Mouse (Mus musculus) spleen, postnatal 14 days (tissue): ENCODE measurements around the gene Khdrbs2.
A peak's percentile ranks its signal among the peaks of the same experiment; 100 is the strongest.

Source experiments
- DNase-seq, 2 experiments: peaks; one replicate each; pipeline ENCODE4 v3.0.0; 2021 to 2022; ENCODE audit warnings: low spot score in 2 of 2

Khdrbs2 gene

DNA sequence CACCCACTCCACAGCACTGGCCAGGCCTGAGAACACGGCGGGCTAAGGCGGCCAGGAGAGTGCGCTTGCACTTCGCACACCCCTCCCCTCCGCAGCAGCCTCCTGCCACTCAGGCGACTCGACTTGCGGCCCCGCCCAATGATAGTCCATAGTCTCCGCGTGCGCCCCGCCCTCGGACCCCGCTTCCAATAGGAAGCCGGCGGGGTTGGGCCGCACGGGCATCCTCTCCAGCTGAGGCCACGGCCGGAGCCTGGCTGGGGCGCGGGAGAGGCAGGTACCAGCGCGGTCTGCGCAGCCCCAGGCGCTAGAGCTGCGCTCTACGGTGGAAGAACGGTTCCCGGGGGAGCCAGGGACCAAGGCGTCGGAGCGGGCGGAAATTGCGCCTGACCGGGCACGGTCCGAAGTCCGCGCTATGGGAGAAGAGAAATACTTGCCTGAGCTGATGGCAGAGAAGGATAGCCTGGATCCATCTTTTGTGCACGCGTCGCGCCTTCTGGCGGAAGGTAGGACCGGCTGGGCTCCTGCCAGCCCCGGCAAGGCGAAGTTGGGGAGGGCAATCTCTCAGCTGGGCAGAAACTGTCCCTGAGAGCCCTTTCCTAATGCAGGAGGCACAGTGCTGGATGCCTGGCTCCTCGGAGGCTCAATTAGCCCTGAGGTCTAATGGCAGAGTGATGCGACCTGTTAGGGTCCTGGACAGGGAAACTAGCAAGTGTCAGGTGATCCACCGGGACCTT is at the start of gene Khdrbs2:
Gene Khdrbs2 (plus strand): TSS at position 209 of the 734 bp plus-strand sequence.
- DNase-seq: peak in 1 of 2 experiments; percentile 3

DNA sequence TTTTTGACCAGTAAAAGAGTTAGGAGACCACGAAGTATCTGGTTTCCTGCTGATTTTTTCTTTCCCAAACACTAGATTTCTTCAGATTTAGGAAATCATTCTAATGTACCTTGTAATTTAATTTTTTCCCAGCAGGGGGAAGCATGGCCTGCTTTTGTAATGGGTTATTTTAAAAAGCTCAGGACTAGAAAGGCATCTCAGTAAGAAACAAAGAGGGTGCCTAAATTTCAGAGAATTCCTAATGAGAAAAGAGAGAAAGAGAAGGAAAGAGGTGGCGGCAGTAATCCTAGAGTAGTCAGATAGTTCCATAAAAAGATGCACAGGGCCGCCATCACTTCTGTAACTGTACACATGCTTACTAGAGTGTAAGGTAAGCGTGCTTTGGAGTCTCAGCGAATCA is 2.1 kb downstream of the Khdrbs2 start:
- no peak for DNase-seq

DNA sequence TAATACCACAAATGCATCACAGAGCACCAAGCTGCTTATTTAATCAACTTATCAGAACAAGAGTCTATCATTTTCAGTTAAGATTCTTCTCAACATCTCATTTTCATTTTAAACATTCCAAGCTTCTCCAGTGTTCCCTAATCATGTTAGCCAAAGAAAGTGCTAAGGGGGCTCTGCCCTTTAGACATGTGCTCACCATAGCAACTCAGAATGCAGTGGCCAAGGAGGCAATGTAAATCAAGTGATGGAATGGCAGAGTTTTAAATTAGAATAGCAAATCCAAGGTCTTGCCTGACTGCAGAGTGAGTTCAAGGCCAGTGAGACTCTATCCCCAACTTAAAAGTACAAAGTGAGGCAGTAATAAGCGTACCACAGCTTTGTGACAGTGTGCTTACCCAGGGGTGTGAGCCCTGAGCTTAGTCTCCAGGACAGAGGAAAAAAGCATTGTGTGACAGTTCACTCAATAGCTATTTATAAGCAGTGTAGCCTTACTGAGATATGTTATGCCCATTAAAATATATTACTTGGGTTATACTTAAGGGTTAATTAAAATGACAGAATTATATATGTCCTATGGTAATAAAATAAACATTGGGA is 27.2 kb downstream of the Khdrbs2 start:
- no peak for DNase-seq

DNA sequence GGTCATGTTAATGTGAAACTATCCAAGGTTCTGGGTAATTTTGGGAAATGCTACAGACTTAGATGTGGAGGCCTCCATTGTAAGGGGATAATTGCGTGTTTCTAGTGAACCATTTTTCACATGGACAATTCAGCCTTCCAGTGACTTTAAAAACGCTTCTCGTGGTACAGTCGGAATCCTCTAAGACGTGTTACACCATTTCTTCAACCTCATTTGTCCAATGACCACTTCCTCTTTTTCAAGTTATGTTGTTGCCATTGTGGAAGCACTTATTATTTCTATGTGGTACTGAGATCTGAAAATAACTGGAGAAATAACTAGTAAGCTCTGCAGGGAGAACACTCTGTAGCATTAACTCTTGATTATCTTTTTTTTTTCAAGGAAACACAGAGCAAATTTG is 75.9 kb downstream of the Khdrbs2 start:
- DNase-seq: no peak

DNA sequence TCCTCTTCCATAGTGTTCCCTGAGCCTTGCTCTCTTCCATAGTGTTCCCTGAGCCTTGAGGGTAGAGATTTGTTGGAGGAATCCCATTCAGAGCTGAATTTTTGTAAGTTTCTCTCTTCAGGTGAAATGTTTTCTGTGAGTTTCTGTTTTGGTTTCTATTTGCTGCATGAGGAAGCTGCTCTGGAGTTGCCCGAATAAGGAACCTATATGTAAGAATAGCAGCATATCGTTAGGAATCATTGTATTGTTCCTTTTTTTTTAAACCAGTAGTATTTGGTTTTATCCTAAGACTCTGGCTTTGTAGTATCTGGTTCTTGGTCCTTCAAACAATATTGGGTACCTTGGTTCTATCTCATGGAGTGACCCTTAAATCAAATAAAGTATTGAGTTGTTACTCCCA is 77.1 kb downstream of the Khdrbs2 start:
- no peak for DNase-seq

DNA sequence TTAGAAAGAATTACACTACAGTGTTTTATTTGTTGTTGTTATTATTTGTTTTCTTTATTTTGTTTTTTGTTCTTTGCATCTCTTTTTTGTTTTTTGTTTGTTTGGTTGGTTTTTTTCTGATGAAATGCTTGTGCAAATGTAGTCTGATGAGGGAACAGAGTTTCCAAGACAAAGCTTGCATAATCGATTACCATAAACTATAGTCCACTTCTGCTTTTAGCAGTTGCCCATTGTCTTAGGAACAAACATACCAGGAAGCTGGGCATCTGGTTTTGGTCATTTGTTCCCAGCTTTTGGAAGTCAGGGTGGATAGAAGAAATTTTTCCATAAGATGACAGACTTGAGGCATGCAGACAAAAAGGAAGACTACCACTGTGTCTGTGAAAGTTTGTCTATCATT is 77.8 kb downstream of the Khdrbs2 start:
- DNase-seq: no peak

DNA sequence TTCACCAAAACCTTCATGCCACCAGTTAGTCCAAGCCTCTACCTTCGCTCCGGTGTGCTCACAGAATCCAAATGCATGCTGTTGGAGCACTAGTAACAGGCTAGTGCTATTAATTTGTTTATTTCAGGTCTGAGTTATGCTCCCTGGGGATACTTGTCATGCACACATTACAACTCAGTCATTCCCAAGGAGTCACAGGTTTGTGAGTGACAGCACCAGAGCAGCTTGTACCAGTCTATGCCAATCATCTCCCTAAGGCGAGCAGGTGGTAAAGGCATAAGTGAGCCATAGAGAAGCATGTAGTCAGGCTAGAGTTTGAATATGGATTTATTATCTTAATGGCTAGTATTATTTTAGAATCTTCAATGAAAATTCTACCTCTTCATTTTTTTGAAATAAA is 86.4 kb downstream of the Khdrbs2 start:
- no peak for DNase-seq

DNA sequence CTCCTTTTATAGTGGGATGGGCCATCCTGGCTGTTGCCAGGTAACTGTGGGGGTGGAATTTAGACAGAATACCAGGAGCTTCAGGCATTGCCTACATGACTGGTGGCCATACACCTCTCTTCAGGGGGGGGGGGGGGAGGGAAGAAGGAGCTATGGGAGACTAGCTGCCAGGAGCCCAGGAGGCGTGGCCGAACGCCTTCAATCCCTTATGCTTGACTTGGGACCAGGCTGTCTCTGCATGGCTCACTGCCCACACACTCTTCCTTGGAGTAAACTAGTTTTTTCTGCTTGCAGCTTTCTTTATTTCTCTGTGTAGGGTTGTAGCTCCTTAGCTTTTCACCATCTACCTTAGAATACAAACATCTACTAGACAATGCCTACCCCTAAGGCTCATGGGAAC is 98.0 kb downstream of the Khdrbs2 start:
- DNase-seq: no peak

DNA sequence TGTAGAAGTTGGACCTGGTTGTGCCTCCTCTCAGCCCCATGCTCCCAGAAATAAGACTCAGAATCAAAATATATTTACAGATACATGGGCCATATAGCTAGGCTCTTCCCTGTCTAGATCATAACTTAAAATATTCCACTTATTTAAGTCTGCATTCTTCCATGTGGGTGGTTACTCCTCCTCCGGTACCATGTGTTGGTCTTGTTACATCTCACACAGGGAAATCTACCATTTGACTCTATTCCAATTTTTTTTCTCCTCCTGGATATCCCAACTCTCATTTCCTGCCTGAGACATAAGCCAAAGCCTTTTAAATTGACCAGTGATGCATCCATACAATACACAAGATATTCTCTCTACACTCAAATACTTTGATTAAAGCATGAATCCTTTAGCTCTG is 122.2 kb downstream of the Khdrbs2 start:
- no peak for DNase-seq

DNA sequence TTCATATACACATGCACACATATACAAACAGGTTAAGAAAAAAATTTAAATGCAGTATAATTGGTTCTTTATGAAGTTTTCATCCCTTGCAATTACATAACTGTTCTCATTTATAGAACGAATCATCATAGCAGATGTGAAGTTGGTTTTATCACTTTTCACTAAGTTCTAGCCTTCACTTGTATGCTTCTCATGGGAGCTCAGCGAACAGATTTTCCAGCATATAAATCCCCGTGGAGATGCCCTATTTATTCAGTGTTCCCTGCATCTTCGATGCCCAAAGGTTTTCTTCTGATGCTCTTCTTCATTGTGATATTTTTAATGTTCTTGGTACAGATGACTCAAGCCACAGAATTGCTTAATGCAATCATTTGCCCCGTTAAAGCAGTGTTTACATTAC is 128.9 kb downstream of the Khdrbs2 start:
- DNase-seq: no peak

DNA sequence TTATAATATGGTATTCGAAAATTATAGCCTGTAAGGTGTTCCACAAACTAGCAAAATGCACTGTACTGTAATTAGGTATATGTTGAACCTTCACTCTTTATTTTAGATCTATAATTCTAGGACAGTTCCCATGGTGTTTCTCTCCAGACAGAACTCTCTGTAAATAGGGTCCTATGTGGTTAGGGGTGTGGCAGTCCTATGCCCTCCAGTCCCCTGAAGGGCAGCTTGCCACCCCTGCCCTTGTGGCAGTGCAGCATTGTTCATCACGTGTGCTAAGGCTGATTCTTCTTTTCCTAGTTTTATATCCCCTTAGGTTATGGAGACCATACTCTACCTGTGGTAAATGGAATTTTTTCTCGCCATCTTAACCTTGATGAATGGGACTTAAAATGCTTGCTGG is 136.6 kb downstream of the Khdrbs2 start:
- DNase-seq: no peak

DNA sequence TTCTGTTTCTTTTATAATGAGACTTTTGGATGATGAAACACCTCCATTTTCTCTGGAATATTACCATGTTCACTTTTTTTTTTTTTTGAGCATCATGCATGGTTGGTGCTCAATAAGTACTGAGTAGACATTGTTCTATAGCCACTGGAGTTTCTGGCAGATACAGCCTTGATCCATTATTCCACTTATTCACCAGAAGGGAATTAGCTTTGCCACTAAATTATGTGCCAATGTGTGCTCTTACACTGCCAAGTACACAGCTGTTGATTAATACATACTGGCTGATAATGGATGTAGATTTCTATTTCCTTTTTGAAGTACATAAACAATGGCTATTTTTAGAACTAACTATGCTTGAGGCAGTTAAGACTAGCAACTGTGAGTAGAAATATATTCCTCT is 137.1 kb downstream of the Khdrbs2 start:
- DNase-seq: no peak

DNA sequence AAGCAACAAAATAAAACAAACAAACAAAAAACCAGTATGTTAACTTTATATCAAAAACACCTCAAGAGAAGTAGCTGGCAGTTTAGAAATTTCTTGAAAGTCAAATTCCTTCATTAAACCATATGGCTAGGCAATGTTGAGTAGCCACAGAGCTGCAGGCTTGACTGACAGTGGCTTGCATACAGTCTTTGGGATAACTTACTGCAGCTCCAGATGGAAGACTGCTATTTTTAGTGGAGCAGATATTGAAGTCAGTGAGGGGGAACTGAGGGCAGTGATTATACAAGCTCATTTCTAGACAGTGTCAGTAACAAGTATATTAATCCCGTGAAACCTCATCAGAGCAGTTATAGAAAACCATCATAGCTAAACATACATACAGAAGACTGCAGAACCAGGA is 166.6 kb downstream of the Khdrbs2 start:
- no peak for DNase-seq

DNA sequence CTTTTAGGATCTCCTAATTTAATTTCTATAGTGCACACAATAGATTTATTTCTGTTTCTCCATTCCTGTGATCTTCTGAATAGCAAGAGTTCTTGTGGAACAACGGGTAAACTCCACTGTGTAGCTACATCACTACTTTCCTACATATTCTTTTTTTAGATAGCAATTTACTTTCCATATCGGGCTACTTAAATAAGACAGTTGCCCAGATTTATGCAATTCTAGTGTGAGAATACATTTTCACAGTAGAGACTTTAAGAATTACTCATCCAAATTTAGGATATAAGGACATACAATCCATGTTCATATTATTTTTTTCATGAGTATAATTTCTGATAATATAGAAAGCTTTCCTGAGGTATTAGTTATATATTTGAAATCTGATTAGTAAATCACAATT is 175.0 kb downstream of the Khdrbs2 start:
- DNase-seq: no peak

DNA sequence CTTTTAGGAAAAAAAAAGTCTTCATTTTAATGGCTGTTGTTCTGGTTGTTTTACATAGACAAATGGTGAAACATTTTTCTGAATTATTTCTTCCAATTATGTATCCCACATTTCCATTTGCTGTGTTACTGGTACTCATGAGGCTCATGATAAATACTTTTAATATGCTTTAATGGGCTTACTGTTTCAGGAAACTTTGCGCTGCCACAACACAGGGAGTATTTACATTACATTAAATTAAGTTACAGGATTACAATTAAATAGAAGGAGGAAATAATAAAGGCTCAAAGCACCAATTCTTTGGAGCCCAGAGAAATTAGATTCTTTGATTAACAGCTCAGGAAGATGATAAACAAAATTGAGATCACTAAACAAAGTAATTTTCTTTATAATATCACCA is 179.6 kb downstream of the Khdrbs2 start:
- no peak for DNase-seq

DNA sequence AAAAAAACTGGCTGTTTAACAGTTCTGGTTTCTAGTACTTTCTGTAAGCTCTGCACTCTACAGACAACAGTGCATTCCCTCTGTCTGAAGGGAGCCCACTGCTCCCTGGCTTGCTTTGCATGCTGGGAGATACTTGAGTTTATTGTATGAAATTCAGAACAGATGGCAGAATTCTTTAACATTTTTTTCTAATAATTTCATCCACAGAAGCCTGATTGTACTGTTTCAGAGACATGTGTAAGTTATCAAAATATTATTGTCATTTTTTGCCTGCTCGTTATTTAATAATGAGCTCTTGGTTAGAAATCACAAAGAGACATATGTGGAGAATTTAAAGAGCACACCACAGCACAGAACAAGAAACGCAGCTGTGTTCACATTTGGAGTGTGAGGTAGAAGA is 191.0 kb downstream of the Khdrbs2 start:
- DNase-seq: no peak

DNA sequence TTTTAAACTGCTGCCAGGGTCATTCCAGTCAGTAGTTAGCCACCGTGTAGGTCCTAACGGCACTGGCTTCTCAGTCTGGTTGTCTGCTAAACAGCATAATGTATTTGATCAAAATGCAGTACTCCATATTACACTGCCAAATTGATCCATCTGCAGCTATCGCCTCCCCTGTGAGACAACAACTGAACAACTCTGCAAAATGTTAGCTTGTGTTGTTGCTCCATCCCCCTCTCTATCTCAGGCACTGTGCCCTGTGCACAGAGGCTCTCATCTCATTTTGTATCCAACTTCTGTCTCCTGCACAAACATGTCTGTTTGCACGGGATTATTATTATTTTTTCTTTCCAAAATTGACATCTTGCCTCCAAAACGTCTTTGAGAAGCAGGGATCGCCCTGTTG is 225.0 kb downstream of the Khdrbs2 start:
- DNase-seq: no peak

DNA sequence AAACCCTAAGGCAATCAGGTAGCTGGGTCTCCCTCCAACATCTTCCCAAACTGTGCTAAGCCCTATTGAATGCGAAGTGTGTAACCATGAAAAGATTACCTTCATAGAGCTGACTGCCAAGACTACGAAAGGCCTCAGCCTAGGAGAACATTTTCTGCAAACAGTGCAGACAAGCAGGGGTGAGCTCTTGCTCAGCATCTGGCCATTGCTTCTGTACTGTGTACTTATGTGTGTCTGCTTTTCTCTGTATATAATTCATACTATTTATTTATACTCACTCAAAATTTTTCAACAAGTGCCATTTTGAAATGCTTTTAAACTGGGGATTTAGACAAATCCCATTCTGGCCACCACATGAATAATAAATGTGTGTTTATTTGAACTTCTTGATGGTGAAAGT is 235.1 kb downstream of the Khdrbs2 start:
- DNase-seq: no peak

DNA sequence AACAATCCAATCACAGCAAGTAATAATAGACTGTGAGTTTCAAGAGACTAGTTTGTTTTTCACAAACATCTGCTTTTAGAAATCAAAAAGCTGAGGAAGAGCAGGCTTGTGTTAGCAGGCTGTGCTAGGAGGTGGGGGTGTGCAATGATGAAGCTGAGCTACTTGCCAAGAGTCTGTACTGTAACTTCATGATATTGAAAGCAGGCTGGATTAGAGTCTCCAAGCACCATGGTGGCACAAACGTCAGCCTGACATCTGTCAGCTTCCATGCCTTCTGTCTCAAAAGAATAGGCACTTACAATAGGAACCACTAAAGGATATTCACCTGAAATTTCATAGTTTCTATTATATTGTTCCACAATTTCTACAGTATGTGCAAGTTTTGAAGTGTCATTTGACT is 255.9 kb downstream of the Khdrbs2 start:
- DNase-seq: no peak

DNA sequence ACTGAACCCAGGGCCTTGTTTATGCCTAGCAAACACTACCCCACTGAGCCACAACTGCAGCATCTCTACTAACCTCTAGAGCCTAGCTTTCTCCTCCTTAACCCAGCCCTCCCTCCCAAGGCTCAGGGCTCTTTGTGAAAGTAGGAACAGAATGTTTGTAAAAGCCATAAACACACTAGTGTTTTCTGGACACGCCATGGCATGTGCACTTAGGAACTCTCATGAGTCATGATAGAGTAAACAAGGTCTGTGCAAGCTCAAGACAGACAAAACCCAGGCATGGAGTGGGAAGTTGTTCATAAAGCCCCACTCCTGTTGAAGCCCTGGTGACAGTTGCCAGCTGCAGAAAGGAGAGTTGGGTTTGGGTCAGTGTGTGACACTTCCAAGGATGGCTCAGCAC is 257.0 kb downstream of the Khdrbs2 start:
- no peak for DNase-seq

DNA sequence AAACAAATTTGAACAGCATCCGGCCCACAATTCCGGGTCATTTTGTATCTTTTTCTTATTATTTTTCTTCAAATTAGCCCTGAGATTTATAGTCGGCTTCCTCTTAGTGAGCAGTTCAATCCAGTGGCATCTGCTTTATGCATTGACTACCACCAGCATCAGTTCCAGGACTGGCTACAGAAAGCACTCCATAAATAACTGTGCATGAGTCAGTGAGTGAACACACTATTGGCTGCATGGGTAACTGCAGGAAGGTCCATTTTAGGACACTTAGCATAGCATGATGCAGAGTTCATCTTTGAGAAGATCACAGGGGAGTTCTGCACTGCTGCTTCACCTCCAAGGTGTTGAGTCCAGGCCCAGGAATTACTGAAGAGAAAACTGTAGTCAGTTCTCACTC is 258.0 kb downstream of the Khdrbs2 start:
- DNase-seq: no peak

DNA sequence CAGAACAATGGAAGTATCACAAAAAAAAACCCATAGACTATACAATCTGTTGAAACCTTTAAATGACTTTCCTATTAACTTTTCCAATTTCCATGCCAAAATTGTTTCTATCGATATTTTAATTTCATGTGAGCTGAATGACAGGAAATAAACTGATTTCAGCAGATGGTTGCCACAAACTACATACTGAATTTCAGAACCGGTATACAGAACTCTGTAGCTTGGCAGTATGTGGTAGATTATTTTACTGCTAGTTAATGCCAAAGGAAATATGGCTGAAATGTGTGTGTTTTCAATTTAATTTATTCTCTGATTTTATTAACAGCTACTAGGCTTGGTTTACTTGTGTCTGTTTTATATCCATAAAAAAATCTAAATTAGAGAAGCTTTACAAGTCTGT is 260.6 kb downstream of the Khdrbs2 start:
- DNase-seq: no peak

DNA sequence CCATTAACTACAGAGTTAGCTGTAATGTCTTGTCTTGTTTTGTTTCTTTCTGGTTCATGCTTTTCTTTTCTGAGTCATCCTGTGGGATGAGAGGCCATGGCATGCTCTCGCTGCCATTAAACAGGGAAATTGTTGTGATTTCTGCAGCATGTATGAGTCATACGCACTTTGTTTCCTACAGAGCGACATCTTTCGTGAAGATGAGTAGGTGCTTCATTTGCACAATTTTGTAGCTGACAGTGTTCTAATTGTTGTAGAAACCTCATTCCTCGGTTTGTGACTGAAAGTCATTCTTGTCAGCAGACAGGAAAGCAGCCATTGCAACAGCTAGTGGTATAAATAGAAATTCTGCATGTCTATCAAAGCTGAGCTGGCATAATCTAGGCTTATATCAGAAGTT is 271.4 kb downstream of the Khdrbs2 start:
- DNase-seq: no peak

DNA sequence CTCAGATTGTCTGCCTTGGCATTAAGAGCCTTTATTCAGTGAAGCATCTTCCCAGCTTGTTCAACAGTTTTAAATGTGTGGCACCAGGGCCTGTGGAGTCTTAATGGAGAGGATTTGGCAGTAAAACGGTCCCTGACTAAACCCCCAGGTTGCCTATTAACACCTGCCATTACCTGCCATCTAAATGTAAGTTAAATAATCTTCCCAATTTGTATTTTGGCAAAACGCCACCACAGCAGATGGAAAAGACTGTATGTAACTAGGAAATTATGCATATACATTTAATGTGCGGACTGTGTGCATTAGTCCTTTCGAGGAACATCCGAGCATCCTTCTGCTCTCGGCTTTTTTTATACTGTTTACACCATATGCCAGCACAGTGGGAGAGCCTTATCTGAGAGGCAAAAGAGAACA is 290.6 kb downstream of the Khdrbs2 start:
- DNase-seq: no peak
